Mouse (Mus musculus) CH12.LX (cell line): Measurements from ENCODE around the gene Bid. TPM values are rescaled to one million over a fixed set of nuclear protein-coding genes. Genes with fewer than 3 reads are reported as not detected.
A peak's percentile ranks its signal among the peaks of the same experiment; 100 is the strongest.

Source experiments
- DNase-seq: peaks from one replicate; pipeline ENCODE4 v3.0.0-alpha.2; 2013; ENCODE audit errors: extremely low read depth
- H3K27ac ChIP-seq: 2 replicates; pipeline ENCODE4 v1.5.1; 2012; ENCODE audit warnings: low read depth, mild to moderate bottlenecking, control low read depth, moderate library complexity; ENCODE audit not compliant: insufficient read depth
- H3K27me3 ChIP-seq: replicated peaks from 2 replicates; pipeline ENCODE3; 2012; ENCODE audit warnings: inconsistent platforms
- H3K36me3 ChIP-seq, 2 experiments: replicated peaks in 1 of 2; 2 replicates each; pipeline versions ENCODE3 to v1.6.1; 2012; ENCODE audit warnings: inconsistent platforms in 1 of 2, low read length in 1 of 2, mild to moderate bottlenecking in 1 of 2, mixed read lengths in 1 of 2, moderate library complexity in 1 of 2; ENCODE audit not compliant: control insufficient read depth in 1 of 2, insufficient read depth in 1 of 2
- H3K4me1 ChIP-seq, 2 experiments: 2 replicates each; pipeline ENCODE4 v1.6.1; 2012; ENCODE audit warnings: inconsistent platforms in 1 of 2, moderate library complexity in 1 of 2; ENCODE audit not compliant: insufficient read depth in 2 of 2, control insufficient read depth in 1 of 2
- H3K4me2 ChIP-seq: 2 replicates; pipeline ENCODE4 v1.6.1; 2012; ENCODE audit warnings: low read depth, mild to moderate bottlenecking, control low read depth; ENCODE audit not compliant: poor library complexity, insufficient read depth, severe bottlenecking
- H3K4me3 ChIP-seq, 3 experiments: fragments of 150-350 bp in 1 of 3; sonication (generic) in 1 of 3; replicated peaks in 1 of 3; 2 replicates each; pipeline versions ENCODE3 to v1.5.1; 2011 to 2012; ENCODE audit warnings: low read depth in 2 of 3, low read length in 2 of 3, mild to moderate bottlenecking in 2 of 3, moderate library complexity in 2 of 3, control low read depth in 1 of 3, improper control_type of control experiment in 1 of 3, inconsistent platforms in 1 of 3, mixed read lengths in 1 of 3; ENCODE audit not compliant: poor library complexity in 1 of 3
- H3K79me2 ChIP-seq: replicated peaks from 2 replicates; pipeline ENCODE4 v1.6.1; 2012; ENCODE audit warnings: mild to moderate bottlenecking, moderate library complexity; ENCODE audit not compliant: control insufficient read depth, poor library complexity, insufficient read depth, severe bottlenecking; ENCODE audit errors: extremely low read depth
- H3K9ac ChIP-seq: 2 replicates; pipeline ENCODE4 v1.6.1; 2012; ENCODE audit warnings: low read depth, mild to moderate bottlenecking, control low read depth, moderate library complexity; ENCODE audit not compliant: insufficient read depth
- H3K9me3 ChIP-seq: replicated peaks from 2 replicates; pipeline ENCODE3; 2012; ENCODE audit warnings: low read length, inconsistent platforms, mixed read lengths
- BHLHE40 ChIP-seq: IDR thresholded peaks from 2 replicates; pipeline ENCODE4 v1.6.1; 2011; ENCODE audit warnings: mild to moderate bottlenecking, low read depth, low read length, improper control_type of control experiment
- CHD1 ChIP-seq: IDR thresholded peaks from 2 replicates; pipeline ENCODE4 v1.6.1; 2012; ENCODE audit warnings: low read depth, low read length, improper control_type of control experiment, inconsistent platforms
- CHD2 ChIP-seq: IDR thresholded peaks from 2 replicates; pipeline ENCODE4 v1.6.1; 2011; ENCODE audit warnings: low read length, improper control_type of control experiment
- CTCF ChIP-seq, 2 experiments: IDR thresholded peaks in 1 of 2; conservative IDR thresholded peaks in 1 of 2; 2 replicates each; pipeline ENCODE4 v1.5.1; 2011 to 2012; ENCODE audit warnings: low read depth in 2 of 2, low read length in 2 of 2, improper control_type of control experiment in 1 of 2, inconsistent platforms in 1 of 2, mild to moderate bottlenecking in 1 of 2, moderate library complexity in 1 of 2
- E2F4 ChIP-seq: IDR thresholded peaks from 2 replicates; pipeline ENCODE4 v1.6.1; 2011; ENCODE audit warnings: low read depth, low read length, improper control_type of control experiment; ENCODE audit not compliant: insufficient replicate concordance
- ELF1 ChIP-seq: IDR thresholded peaks from 2 replicates; pipeline ENCODE4 v1.6.1; 2014; ENCODE audit warnings: low read depth, mild to moderate bottlenecking, inconsistent platforms, low read length, improper control_type of control experiment
- EP300 ChIP-seq: IDR thresholded peaks from 2 replicates; pipeline ENCODE4 v1.6.1; 2011; ENCODE audit warnings: low read length, improper control_type of control experiment
- ETS1 ChIP-seq: conservative IDR thresholded peaks from 2 replicates; pipeline ENCODE4 v1.6.1; 2012; ENCODE audit warnings: low read depth, mild to moderate bottlenecking, inconsistent platforms, low read length, improper control_type of control experiment, moderate library complexity
- GABPA ChIP-seq: IDR thresholded peaks from 2 replicates; pipeline ENCODE4 v1.6.1; 2012; ENCODE audit warnings: low read depth, low read length, improper control_type of control experiment, inconsistent platforms; ENCODE audit not compliant: insufficient replicate concordance
- HCFC1 ChIP-seq: IDR thresholded peaks from 2 replicates; pipeline ENCODE4 v1.6.1; 2012; ENCODE audit warnings: low read depth, mild to moderate bottlenecking, inconsistent platforms, low read length, improper control_type of control experiment
- IRF4 ChIP-seq: IDR thresholded peaks from 2 replicates; pipeline ENCODE4 v1.6.1; 2014; ENCODE audit warnings: low read depth, mild to moderate bottlenecking, inconsistent platforms, low read length, improper control_type of control experiment
- JUN ChIP-seq: IDR thresholded peaks from 2 replicates; pipeline ENCODE4 v1.6.1; 2011; ENCODE audit warnings: low read depth, mild to moderate bottlenecking, low read length, improper control_type of control experiment, moderate library complexity; ENCODE audit not compliant: insufficient read depth
- JUND ChIP-seq: conservative IDR thresholded peaks from 2 replicates; pipeline ENCODE4 v1.6.1; 2011; ENCODE audit warnings: low read depth, low read length, improper control_type of control experiment
- KAT2A ChIP-seq: IDR thresholded peaks from 2 replicates; pipeline ENCODE4 v1.6.1; 2012; ENCODE audit warnings: low read length, improper control_type of control experiment, inconsistent platforms; ENCODE audit not compliant: insufficient replicate concordance
- MAFK ChIP-seq: IDR thresholded peaks from 2 replicates; pipeline ENCODE4 v1.6.1; 2011; ENCODE audit warnings: low read length, improper control_type of control experiment; ENCODE audit not compliant: insufficient replicate concordance
- MAX ChIP-seq: IDR thresholded peaks from 2 replicates; pipeline ENCODE4 v1.6.1; 2011; ENCODE audit warnings: low read length, improper control_type of control experiment
- MAZ ChIP-seq: IDR thresholded peaks from 2 replicates; pipeline ENCODE4 v1.6.1; 2012; ENCODE audit warnings: low read depth, mild to moderate bottlenecking, inconsistent platforms, low read length, improper control_type of control experiment, moderate library complexity
- MEF2A ChIP-seq: IDR thresholded peaks from 2 replicates; pipeline ENCODE4 v1.6.1; 2014; ENCODE audit warnings: low read depth, mild to moderate bottlenecking, inconsistent platforms, low read length, improper control_type of control experiment, borderline replicate concordance
- MXI1 ChIP-seq: IDR thresholded peaks from 2 replicates; pipeline ENCODE4 v1.6.1; 2011; ENCODE audit warnings: mild to moderate bottlenecking, low read depth, low read length, improper control_type of control experiment
- MYC ChIP-seq: IDR thresholded peaks from 2 replicates; pipeline ENCODE4 v1.6.1; 2011; ENCODE audit warnings: low read depth, mild to moderate bottlenecking, improper control_type of control experiment, low read length
- NELFE ChIP-seq: IDR thresholded peaks from 2 replicates; pipeline ENCODE4 v1.6.1; 2011; ENCODE audit warnings: low read depth, low read length, improper control_type of control experiment
- NRF1 ChIP-seq: IDR thresholded peaks from 2 replicates; pipeline ENCODE4 v1.6.1; 2014; ENCODE audit warnings: low read depth, mild to moderate bottlenecking, inconsistent platforms, low read length, improper control_type of control experiment, moderate library complexity
- PAX5 ChIP-seq: IDR thresholded peaks from 2 replicates; pipeline ENCODE4 v1.6.1; 2012; ENCODE audit warnings: low read length, inconsistent platforms, mixed read lengths
- POLR2A ChIP-seq: IDR thresholded peaks from 2 replicates; pipeline ENCODE4 v1.6.1; 2011; ENCODE audit warnings: low read depth, mild to moderate bottlenecking, improper control_type of control experiment, low read length
- POLR2AphosphoS2 ChIP-seq: IDR thresholded peaks from 2 replicates; pipeline ENCODE4 v1.6.1; 2011; ENCODE audit warnings: low read depth, low read length, improper control_type of control experiment
- RAD21 ChIP-seq: IDR thresholded peaks from 2 replicates; pipeline ENCODE4 v1.6.1; 2011; ENCODE audit warnings: low read depth, mild to moderate bottlenecking, low read length, improper control_type of control experiment, moderate library complexity
- RCOR1 ChIP-seq: conservative IDR thresholded peaks from 2 replicates; pipeline ENCODE4 v1.6.1; 2012; ENCODE audit warnings: low read depth, mild to moderate bottlenecking, inconsistent platforms, low read length, improper control_type of control experiment
- SIN3A ChIP-seq: IDR thresholded peaks from 2 replicates; pipeline ENCODE4 v1.6.1; 2012; ENCODE audit warnings: low read length, improper control_type of control experiment, inconsistent platforms
- SMC3 ChIP-seq: IDR thresholded peaks from 2 replicates; pipeline ENCODE4 v1.6.1; 2011; ENCODE audit warnings: low read depth, low read length, improper control_type of control experiment
- TBP ChIP-seq: conservative IDR thresholded peaks from 2 replicates; pipeline ENCODE4 v1.6.1; 2011; ENCODE audit warnings: low read depth, low read length, improper control_type of control experiment
- TCF12 ChIP-seq: IDR thresholded peaks from 2 replicates; pipeline ENCODE4 v1.6.1; 2014; ENCODE audit warnings: low read depth, mild to moderate bottlenecking, inconsistent platforms, low read length, improper control_type of control experiment
- UBTF ChIP-seq: IDR thresholded peaks from 2 replicates; pipeline ENCODE4 v1.6.1; 2012; ENCODE audit warnings: low read depth, mild to moderate bottlenecking, inconsistent platforms, low read length, improper control_type of control experiment, moderate library complexity
- USF1 ChIP-seq: IDR thresholded peaks from 2 replicates; pipeline ENCODE4 v1.6.1; 2014; ENCODE audit warnings: low read depth, mild to moderate bottlenecking, inconsistent platforms, low read length, improper control_type of control experiment
- USF2 ChIP-seq: conservative IDR thresholded peaks from 2 replicates; pipeline ENCODE4 v1.6.1; 2011; ENCODE audit warnings: low read depth, low read length, improper control_type of control experiment
- ZC3H11A ChIP-seq: IDR thresholded peaks from 2 replicates; pipeline ENCODE4 v1.6.1; 2012; ENCODE audit warnings: low read depth, mild to moderate bottlenecking, inconsistent platforms, low read length, improper control_type of control experiment
- ZKSCAN1 ChIP-seq: IDR thresholded peaks from 2 replicates; pipeline ENCODE4 v1.6.1; 2012; ENCODE audit warnings: low read depth, inconsistent platforms, low read length, improper control_type of control experiment, borderline replicate concordance
- ZMIZ1 ChIP-seq: IDR thresholded peaks from 2 replicates; pipeline ENCODE4 v1.6.1; 2012; ENCODE audit warnings: low read depth, mild to moderate bottlenecking, inconsistent platforms, low read length, improper control_type of control experiment
- ZNF384 ChIP-seq: IDR thresholded peaks from 2 replicates; pipeline ENCODE4 v1.6.1; 2012; ENCODE audit warnings: low read depth, low read length, improper control_type of control experiment, inconsistent platforms
- dilution Hi-C: fragments of 300-500 bp; cut with MboI; formaldehyde crosslinking; loops from 2 replicates; pipeline ENCODE4 v1.14.3; 2020; ENCODE audit warnings: low sequenced_read_pairs; ENCODE audit not compliant: extremely low pct_unique_long_range_greater_than_20kb, extremely low pct_ligation_motif_present
- in situ Hi-C: fragments of 300-500 bp; cut with MboI; formaldehyde crosslinking; loops from 3 replicates; pipeline ENCODE4 v1.14.3; 2019; ENCODE audit warnings: low sequenced_read_pairs, low pct_ligation_motif_present, low pct_unique_long_range_greater_than_20kb, mixed read lengths
- polyA plus RNA-seq: library from polyadenylated mRNA; unstranded; fragments of >175 nt; gene quantifications from 2 replicates; pipeline ENCODE4 v1.2.1, GENCODE M21; 2012; ENCODE audit warnings: low read depth; ENCODE audit not compliant: insufficient read length
- total RNA-seq, 2 experiments: library from RNA; depleted of rRNA; stranded (reverse); fragments of 300-350 nt in 1 of 2; fragments of >200 nt in 1 of 2; gene quantifications; 2 replicates each; pipeline ENCODE4 v1.2.3; 2012 to 2014

The Bid gene
- total and polyA plus RNA-seq, 3 experiments: 102 to 148 (median 144) TPM

GRCm38 (mm10) chr6:120956259-120957161 is 39.9 kb upstream of the Bid start:
- DNase-seq: peak; percentile 81
- peaks cover 36 to 71% of the 10 kb centered on the region in 2 experiments for H3K36me3 ChIP-seq

GRCm38 (mm10) chr6:120955215-120955614 is 38.6 kb upstream of the Bid start:
- Histone ChIP-seq H3K4me2 (no peak overlapping the region), H3K9ac (no peak overlapping the region)
- in situ Hi-C loops: no loop called here
- DNase-seq: peak; percentile 72
- dilution Hi-C loops: no loop called here
- TF ChIP-seq MAFK (peak; percentile 96), BHLHE40 (peak; percentile 95), ZKSCAN1 (no peak), ELF1 (peak; percentile 60), UBTF (no peak), RCOR1 (no peak), JUN (no peak), SMC3 (no peak), CHD1 (no peak), ETS1 (peak; percentile 51), MXI1 (no peak)
- TF ChIP-seq, all 38 proteins: peak for 4
- no peaks in the 10 kb centered on the region for H3K79me2 ChIP-seq
- peaks cover 39 to 67% of the 10 kb centered on the region in 2 experiments for H3K36me3 ChIP-seq
- H3K4me3 ChIP-seq: no peak overlapping the region
- peaks cover 57 to 94% of the 10 kb centered on the region in 2 experiments for H3K4me1 ChIP-seq
- no peaks in the 10 kb centered on the region for H3K27me3 ChIP-seq
- H3K27ac ChIP-seq: peak overlapping the region; percentile 86
- no peaks in the 10 kb centered on the region for H3K9me3 ChIP-seq

More at GRCm38 (mm10) chr6:120956259-120957161, 39.9 kb upstream of the Bid start:
- H3K4me3 ChIP-seq: peak overlapping the region in 1 of 3 experiments; percentile 14
- peak overlapping the region; percentile 86 for H3K27ac ChIP-seq
- no peaks in the 10 kb centered on the region for H3K27me3 ChIP-seq
- H3K9me3 ChIP-seq: no peaks in the 10 kb centered on the region
- H3K79me2 ChIP-seq: no peaks in the 10 kb centered on the region
- in situ Hi-C loops: no loop called here
- dilution Hi-C loops: no loop called here
- 0 out of 2 replicates have a peak overlapping the region, but pooled peaks have one; percentile 8 for H3K9ac ChIP-seq
- H3K4me2 ChIP-seq: no peak overlapping the region; the same call in 1 of the 2 replicates
- peaks cover 57 to 97% of the 10 kb centered on the region in 2 experiments for H3K4me1 ChIP-seq
- TF ChIP-seq ZKSCAN1 (no peak), HCFC1 (no peak), ZNF384 (0 out of 2 replicates have a peak, but pooled peaks have one; percentile 52), IRF4 (peak; percentile 63), PAX5 (no peak), EP300 (peak; percentile 48; the same call in 1 of the 2 replicates), GABPA (no peak), JUN (no peak), UBTF (no peak), USF2 (no peak), POLR2AphosphoS2 (no peak), TBP (no peak), MAFK (no peak), SIN3A (no peak), MAX (no peak), KAT2A (no peak), CHD2 (no peak; the same call in 1 of the 2 replicates), SMC3 (no peak), ELF1 (peak; percentile 47; the same call in 1 of the 2 replicates), CHD1 (no peak), TCF12 (peak; percentile 6; the same call in 1 of the 2 replicates), ETS1 (peak; percentile 67), MAZ (no peak), BHLHE40 (peak; percentile 84), CTCF (conservative IDR thresholded peaks at IDR 0.05 in 1 of 2, IDR thresholded peaks at IDR 0.05 in 1 of 2; ENCODE audit: low read depth in 2 of 2, low read length in 2 of 2) (no peak), RCOR1 (no peak), POLR2A (no peak), E2F4 (no peak), USF1 (no peak), MXI1 (no peak), JUND (no peak), RAD21 (no peak), MYC (no peak), ZMIZ1 (no peak), NRF1 (no peak), ZC3H11A (no peak), NELFE (no peak), MEF2A (no peak; the same call in 1 of the 2 replicates)
